ENCODE assay signal across 17 mouse cellular contexts in genomic region chr13:95127288-95127687, GRCm38 (mm10).
"Had no signal": no experiment of that assay in that cellular context is flagged by ENCODE, and none has a peak within 500 bp of the region (broad histone marks: within the 10 kb centered on the region; RNA-seq: fewer than 3 reads in every experiment).

No protein-coding gene starts in this region.

- H3K27ac ChIP-seq: limb, embryonic 10.5 days; limb, embryonic 13.5 days; liver, embryonic 13.5 days; stomach, embryonic 15.5 days had no signal

- H3K4me3 ChIP-seq: limb, embryonic 10.5 days; limb, embryonic 13.5 days; liver, embryonic 13.5 days; stomach, embryonic 15.5 days had no signal

- H3K4me2 ChIP-seq: limb, embryonic 13.5 days; liver, embryonic 13.5 days; midbrain, embryonic 11.5 days; stomach, embryonic 15.5 days had no signal

- H3K9ac ChIP-seq: limb, embryonic 13.5 days; liver, embryonic 13.5 days; stomach, embryonic 15.5 days had no signal

- H3K9me3 ChIP-seq: limb, embryonic 10.5 days; limb, embryonic 13.5 days; liver, embryonic 13.5 days; stomach, embryonic 15.5 days had no signal

- H3K36me3 ChIP-seq: limb, embryonic 10.5 days; limb, embryonic 13.5 days; liver, embryonic 13.5 days; stomach, embryonic 15.5 days had no signal

- H3K4me1 ChIP-seq: liver, embryonic 13.5 days had no signal

- H3K27me3 ChIP-seq: limb, embryonic 13.5 days; liver, embryonic 13.5 days; stomach, embryonic 15.5 days had no signal

- DNase-seq: kidney, adult 9 months; kidney, postnatal 14 days; kidney, postnatal 4 days; layer of hippocampus, postnatal 36 days; liver; liver, embryonic 13.5 days; lung, adult 2 months; lung, postnatal 14 days; lung, postnatal 4 days; midbrain, embryonic 14.5 days; right cerebral cortex, postnatal 25 days; spleen, adult 18-20 months; thymus, postnatal 25 days had no signal
